Mouse (Mus musculus) G1E (cell line): Measurements from ENCODE around the gene Hddc3.
"Not testable (repeated sequence)": the region's sequence is repeated elsewhere in the genome, so short reads cannot be mapped to it uniquely, and the experiment has no call there.

Source experiments
- CTCF ChIP-seq: IDR thresholded peaks from 2 replicates; pipeline ENCODE4 v1.5.1; 2012; ENCODE audit warnings: low read depth, low read length, inconsistent platforms, mixed read lengths
- GATA1 ChIP-seq: IDR thresholded peaks from 2 replicates; pipeline ENCODE4 v1.6.1; 2012; ENCODE audit warnings: borderline replicate concordance, low read length, inconsistent platforms, mixed read lengths
- POLR2AphosphoS5 ChIP-seq: IDR thresholded peaks from 2 replicates; pipeline ENCODE4 v1.6.1; 2012; ENCODE audit warnings: low read depth, low read length, inconsistent platforms; ENCODE audit not compliant: insufficient replicate concordance
- TAL1 ChIP-seq: conservative IDR thresholded peaks from 2 replicates; pipeline ENCODE4 v1.6.1; 2012; ENCODE audit warnings: low read depth, low read length, inconsistent platforms, mixed read lengths

DNA sequence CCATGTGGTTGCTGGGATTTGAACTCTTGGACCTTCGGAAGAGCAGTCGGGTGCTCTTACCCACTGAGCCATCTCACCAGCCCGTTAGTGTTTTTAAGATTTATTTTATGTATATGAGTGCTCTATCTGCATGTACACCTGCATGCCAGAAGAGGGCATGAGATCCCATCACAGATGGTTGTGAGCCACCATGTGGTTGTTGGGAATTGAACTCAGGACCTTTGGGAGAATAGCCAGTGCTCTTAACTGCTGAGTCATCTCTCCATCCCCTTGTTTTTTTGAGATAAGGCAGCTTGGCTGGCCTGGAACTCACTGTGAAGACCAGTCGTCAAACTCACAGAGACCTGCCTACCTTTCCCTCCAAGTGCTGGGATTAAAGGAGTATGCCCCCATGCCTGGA, 53.5 kb downstream of the Hddc3 start:
- not testable (repeated sequence) for TF ChIP-seq CTCF, GATA1, TAL1, POLR2AphosphoS5
